8 mouse cellular contexts compared by ENCODE assay signal in genomic region chr5:91518946-91519345, GRCm38 (mm10). TPM values are rescaled to one million over a fixed set of nuclear protein-coding genes. Genes with fewer than 3 reads are reported as not detected.
DNase-seq lines count a peak whose midpoint lies in the region; ATAC-seq and TF ChIP-seq lines count a peak whose summit lies in the region.

No protein-coding gene starts in this region.

- H3K27me3 ChIP-seq in forebrain, embryonic 14.5 days (replicated peaks; ENCODE audit: control insufficient read depth, insufficient read depth, low read length), result no peaks in the 10 kb centered on the region; the same call in 1 of the 2 replicates
- H3K27me3 ChIP-seq in hindbrain, embryonic 12.5 days, result peaks cover 10% of the 10 kb centered on the region
- H3K27me3 ChIP-seq in limb, embryonic 14.5 days (ENCODE audit: control insufficient read depth, insufficient read depth, low read length), result peaks cover 5% of the 10 kb centered on the region; the same call in 1 of the 2 replicates
- H3K27me3 ChIP-seq in midbrain, embryonic 15.5 days (replicated peaks), result 0 out of 2 replicates have a peak, but pooled peaks cover 2% of the 10 kb centered on the region

- peaks cover 17% of the 10 kb centered on the region for H3K4me1 ChIP-seq in forebrain, embryonic 14.5 days (ENCODE audit: control insufficient read depth, insufficient read depth, low read length)
- H3K4me1 ChIP-seq in hindbrain, embryonic 12.5 days, result peaks cover 14% of the 10 kb centered on the region
- peaks cover 20% of the 10 kb centered on the region for H3K4me1 ChIP-seq in limb, embryonic 14.5 days (ENCODE audit: control insufficient read depth, insufficient read depth, low read length)
- peaks cover 21% of the 10 kb centered on the region for H3K4me1 ChIP-seq in midbrain, embryonic 15.5 days

- no peaks in the 10 kb centered on the region for H3K9me3 ChIP-seq in forebrain, embryonic 14.5 days (replicated peaks; ENCODE audit: control insufficient read depth, low read length)
- H3K9me3 ChIP-seq in hindbrain, embryonic 12.5 days (replicated peaks), result no peaks in the 10 kb centered on the region
- H3K9me3 ChIP-seq in limb, embryonic 14.5 days (ENCODE audit: control insufficient read depth, low read length), result no peaks in the 10 kb centered on the region
- no peaks in the 10 kb centered on the region for H3K9me3 ChIP-seq in midbrain, embryonic 15.5 days

- 27% methylated on average over 7 of the region's 7 CpGs for WGBS in forebrain, embryonic 14.5 days
- WGBS in hindbrain, embryonic 12.5 days, result 24% methylated on average over 7 of the region's 7 CpGs
- WGBS in limb, embryonic 14.5 days, result 14% methylated on average over 7 of the region's 7 CpGs
- WGBS in midbrain, embryonic 15.5 days, result 30% methylated on average over 7 of the region's 7 CpGs

- peak overlapping the region; percentile 48 for H3K4me3 ChIP-seq in forebrain, embryonic 14.5 days (ENCODE audit: low read depth, low read length)
- peak overlapping the region; percentile 48 for H3K4me3 ChIP-seq in hindbrain, embryonic 12.5 days
- H3K4me3 ChIP-seq in limb, embryonic 14.5 days (replicated peaks; ENCODE audit: low read length), result peak overlapping the region; percentile 52
- H3K4me3 ChIP-seq in midbrain, embryonic 15.5 days, result peak overlapping the region; percentile 51

- H3K9ac ChIP-seq in forebrain, embryonic 14.5 days (ENCODE audit: low read length), result no peak overlapping the region
- H3K9ac ChIP-seq in hindbrain, embryonic 12.5 days, result no peak overlapping the region
- H3K9ac ChIP-seq in limb, embryonic 14.5 days (ENCODE audit: low read depth, low read length, severe bottlenecking), result peak overlapping the region; percentile 48; the same call in 1 of the 2 replicates
- no peak overlapping the region for H3K9ac ChIP-seq in midbrain, embryonic 15.5 days

- DNase-seq in urinary bladder, postnatal 14 days (ENCODE audit: low spot score), result peak; percentile 61
- DNase-seq in urinary bladder, postnatal 4 days (ENCODE audit: low spot score in 2 of 2), result no peak
- DNase-seq in forebrain, embryonic 14.5 days (ENCODE audit: low spot score), result peak; percentile 42
- DNase-seq in limb, embryonic 14.5 days (ENCODE audit: low spot score), result peak; percentile 21
- peak; percentile 22 for DNase-seq in yolk sac, embryonic 10.5 days (ENCODE audit: low spot score)
- DNase-seq in spleen, adult 12 weeks (ENCODE audit: low spot score), result no peak

- peak overlapping the region; percentile 98 for H3K4me2 ChIP-seq in forebrain, embryonic 14.5 days (ENCODE audit: low read length)
- peak overlapping the region; percentile 94 for H3K4me2 ChIP-seq in hindbrain, embryonic 12.5 days (replicated peaks)
- peak overlapping the region; percentile 93 for H3K4me2 ChIP-seq in limb, embryonic 14.5 days (replicated peaks; ENCODE audit: low read depth, low read length, severe bottlenecking)
- H3K4me2 ChIP-seq in midbrain, embryonic 15.5 days, result peak overlapping the region; percentile 94

- no peaks in the 10 kb centered on the region for H3K36me3 ChIP-seq in forebrain, embryonic 14.5 days (ENCODE audit: control insufficient read depth, insufficient read depth, low read length)
- H3K36me3 ChIP-seq in hindbrain, embryonic 12.5 days, result no peaks in the 10 kb centered on the region
- H3K36me3 ChIP-seq in limb, embryonic 14.5 days (ENCODE audit: control insufficient read depth, insufficient read depth, low read length), result no peaks in the 10 kb centered on the region
- no peaks in the 10 kb centered on the region for H3K36me3 ChIP-seq in midbrain, embryonic 15.5 days (replicated peaks)

- ATAC-seq in forebrain, embryonic 14.5 days, result no peak
- ATAC-seq in hindbrain, embryonic 12.5 days (ENCODE audit: low FRiP score), result no peak
- no peak for ATAC-seq in limb, embryonic 14.5 days (ENCODE audit: low FRiP score, low read depth)
- no peak for ATAC-seq in midbrain, embryonic 15.5 days (replicated peaks)

- H3K27ac ChIP-seq in forebrain, embryonic 14.5 days (ENCODE audit: low read depth, low read length), result no peak overlapping the region
- no peak overlapping the region for H3K27ac ChIP-seq in hindbrain, embryonic 12.5 days
- H3K27ac ChIP-seq in limb, embryonic 14.5 days (replicated peaks; ENCODE audit: low read depth, low read length), result no peak overlapping the region
- H3K27ac ChIP-seq in midbrain, embryonic 15.5 days, result no peak overlapping the region

- TF ChIP-seq POLR2A in limb, embryonic 14.5 days (IDR thresholded peaks at IDR 0.05; ENCODE audit: borderline replicate concordance, extremely low read depth, insufficient read depth, insufficient read length), result no peak

RNA-seq across cellular contexts. Expression of gene Parm1, which starts 1.5 kb away (rescaled TPM):
- polyA plus RNA-seq in forebrain, embryonic 14.5 days (2014; fragmentation: Nextera tagmentation; extraction: Ambion mirVana), result 3.1 and 4.0 TPM in 2 replicates
- 8.0 and 11.3 TPM in 2 replicates for polyA plus RNA-seq in hindbrain, embryonic 12.5 days (2016; fragmentation: Nextera tagmentation; extraction: Ambion mirVana)
- polyA plus RNA-seq in limb, embryonic 14.5 days (2012; rRNA removed), result 20.8 and 21.6 TPM in 2 replicates
- 25.1 and 27.0 TPM in 2 replicates for polyA plus RNA-seq in limb, embryonic 14.5 days (2014; fragmentation: Nextera tagmentation; extraction: Ambion mirVana)
- 6.2 and 6.6 TPM in 2 replicates for polyA plus RNA-seq in midbrain, embryonic 15.5 days (2015; fragmentation: Nextera tagmentation; extraction: Ambion mirVana)

Comparison
In these comparisons a context has a peak if more than half of its experiments do, and no peak if none do; other contexts are left out.
1. DNase-seq: peak in urinary bladder, postnatal 14 days (single experiment), forebrain, embryonic 14.5 days (single experiment), limb, embryonic 14.5 days (single experiment) and yolk sac, embryonic 10.5 days (single experiment); none in urinary bladder, postnatal 4 days (0 of 2) and spleen, adult 12 weeks (single experiment).
2. Peak in every context shown above with its lines, with median percentiles within 50 percentile points of each other: H3K4me2 ChIP-seq and H3K4me3 ChIP-seq.